Mouse (Mus musculus) heart, postnatal 10 days (tissue): ENCODE measurements at regions not wholly inside any gene's neighbourhood (a gene's known extent, or its start where the extent isn't known, plus 50 kb on each side); places are given as distances from the start of the nearest gene placed in this dataset.

Experiments used
- DNase-seq, 2 experiments: peaks; one replicate each; pipeline ENCODE4 v3.0.0; 2021
- intact Hi-C: fragments of 180-260 bp; cut with DNase I; formaldehyde crosslinking; loops from one replicate; pipeline ENCODE4 v1.15.1; 2025

- intact Hi-C loops = no loop called here
- no peak for DNase-seq
Measured at GRCm38 (mm10) chr3:149160833-149161232, 170.5 kb upstream of the Adgrl2 start.

- no peak for DNase-seq
- intact Hi-C loops = no loop called here
Measured at GRCm38 (mm10) chr3:149157381-149157780, 167.0 kb upstream of the Adgrl2 start.

- intact Hi-C loops = no loop called here
- DNase-seq = no peak
Measured at GRCm38 (mm10) chr3:149152312-149152711, 162.0 kb upstream of the Adgrl2 start.

- intact Hi-C loops = no loop called here
- no peak for DNase-seq
Measured at GRCm38 (mm10) chr3:149150796-149151195, 160.4 kb upstream of the Adgrl2 start.

- intact Hi-C loops = no loop called here
- no peak for DNase-seq
Measured at GRCm38 (mm10) chr3:149148608-149149007, 158.3 kb upstream of the Adgrl2 start.

- no peak for DNase-seq
- intact Hi-C loops = no loop called here
Measured at GRCm38 (mm10) chr3:149147916-149148315, 157.6 kb upstream of the Adgrl2 start.

- no peak for DNase-seq
- intact Hi-C loops = no loop called here
Measured at GRCm38 (mm10) chr3:149146673-149147072, 156.3 kb upstream of the Adgrl2 start.

GRCm38 (mm10) chr3:149140461-149140860 is 150.1 kb upstream of the Adgrl2 start:
- intact Hi-C loops = no loop called here
- no peak for DNase-seq

GRCm38 (mm10) chr3:149134028-149134938 is 143.9 kb upstream of the Adgrl2 start:
- intact Hi-C loops = no loop called here
- DNase-seq = no peak

GRCm38 (mm10) chr3:149118806-149119205 is 128.5 kb upstream of the Adgrl2 start:
- intact Hi-C loops = no loop called here
- no peak for DNase-seq

- DNase-seq = no peak
- intact Hi-C loops = no loop called here
Measured at GRCm38 (mm10) chr3:149117684-149118056, 127.3 kb upstream of the Adgrl2 start.

- DNase-seq = peak; percentile 68 to 75
- intact Hi-C loops = no loop called here
Measured at GRCm38 (mm10) chr3:149117018-149117683, 126.8 kb upstream of the Adgrl2 start.

GRCm38 (mm10) chr3:149116604-149117003 is 126.2 kb upstream of the Adgrl2 start:
- DNase-seq = no peak
- intact Hi-C loops = no loop called here

- intact Hi-C loops = no loop called here
- peak; percentile 55 to 59 for DNase-seq
Measured at GRCm38 (mm10) chr3:149115901-149116300, 125.5 kb upstream of the Adgrl2 start.

- no peak for DNase-seq
- intact Hi-C loops = loop anchor here (5.0 kb wide), 1 partner anchor 121 kb away; the partner anchor contains the start of gene Adgrl2
Measured at GRCm38 (mm10) chr3:149112878-149113277, 122.5 kb upstream of the Adgrl2 start.

GRCm38 (mm10) chr3:149111529-149112439 is 121.4 kb upstream of the Adgrl2 start:
- DNase-seq = peak in 1 of 2 experiments; percentile 9
- intact Hi-C loops = loop anchor here (5.0 kb wide), 1 partner anchor 119 kb away; the partner anchor contains the start of gene Adgrl2

GRCm38 (mm10) chr3:149110831-149111230 is 120.5 kb upstream of the Adgrl2 start:
- intact Hi-C loops = loop anchor here (5.0 kb wide), 1 partner anchor 119 kb away; the partner anchor contains the start of gene Adgrl2
- DNase-seq = no peak

GRCm38 (mm10) chr3:149105709-149106450 is 115.5 kb upstream of the Adgrl2 start:
- DNase-seq = no peak
- intact Hi-C loops = no loop called here

- intact Hi-C loops = no loop called here
- DNase-seq = no peak
Measured at GRCm38 (mm10) chr3:149105181-149105580, 114.8 kb upstream of the Adgrl2 start.

GRCm38 (mm10) chr3:149104080-149104479 is 113.7 kb upstream of the Adgrl2 start:
- DNase-seq = no peak
- intact Hi-C loops = no loop called here
